Mouse (Mus musculus): ENCODE measurements around the gene Kcnc2.
"Not testable (repeated sequence)": the region's sequence is repeated elsewhere in the genome, so short reads cannot be mapped to it uniquely, and the experiment has no call there.

Kcnc2 gene

DNA sequence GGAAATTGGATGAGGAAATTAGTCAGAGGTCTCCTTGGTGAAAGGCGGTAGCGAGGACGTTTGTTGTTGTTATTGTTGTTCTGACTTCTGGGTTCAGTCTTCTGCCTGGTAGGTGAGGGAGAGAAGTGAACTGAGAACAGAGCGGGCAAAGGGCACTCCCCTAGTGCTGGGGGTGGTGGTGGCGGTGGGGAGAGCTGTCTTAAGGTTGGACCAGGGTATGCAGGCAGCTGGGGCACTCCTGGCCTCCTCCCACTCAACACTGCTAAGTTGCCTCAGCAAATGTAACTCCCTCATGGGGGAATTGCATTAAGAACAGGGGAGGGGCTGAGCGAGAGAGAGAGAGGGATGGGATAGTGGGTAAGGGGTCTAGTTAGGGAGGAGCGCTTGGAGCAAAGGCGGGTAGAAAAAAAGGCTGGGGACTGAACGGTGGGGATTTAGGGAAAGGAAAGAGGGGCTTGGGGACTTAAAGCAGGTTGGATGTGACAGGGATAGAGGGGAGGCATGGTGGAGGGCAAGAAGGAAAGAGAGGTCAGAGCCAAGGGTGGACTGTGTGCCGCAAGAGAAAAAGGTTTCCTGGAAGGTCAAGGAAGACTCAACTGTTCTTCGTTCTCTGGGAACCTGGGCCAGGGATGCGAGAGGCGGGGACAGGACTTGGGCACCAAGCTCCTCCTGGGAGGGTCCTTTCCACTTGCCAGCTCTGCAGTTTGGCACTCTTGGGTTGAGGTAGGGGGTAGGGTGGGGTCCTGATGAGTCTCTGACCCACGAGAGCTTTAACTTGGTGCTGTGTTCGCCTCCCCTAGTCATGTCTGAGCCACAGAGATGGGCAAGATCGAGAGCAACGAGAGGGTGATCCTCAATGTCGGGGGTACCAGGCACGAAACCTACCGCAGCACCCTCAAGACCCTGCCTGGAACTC, at the start of gene Kcnc2:
Gene Kcnc2 (plus strand): TSS at position 235 of the 916 bp plus-strand sequence.
- no peak for DNase-seq (ENCODE audit: low spot score)

DNA sequence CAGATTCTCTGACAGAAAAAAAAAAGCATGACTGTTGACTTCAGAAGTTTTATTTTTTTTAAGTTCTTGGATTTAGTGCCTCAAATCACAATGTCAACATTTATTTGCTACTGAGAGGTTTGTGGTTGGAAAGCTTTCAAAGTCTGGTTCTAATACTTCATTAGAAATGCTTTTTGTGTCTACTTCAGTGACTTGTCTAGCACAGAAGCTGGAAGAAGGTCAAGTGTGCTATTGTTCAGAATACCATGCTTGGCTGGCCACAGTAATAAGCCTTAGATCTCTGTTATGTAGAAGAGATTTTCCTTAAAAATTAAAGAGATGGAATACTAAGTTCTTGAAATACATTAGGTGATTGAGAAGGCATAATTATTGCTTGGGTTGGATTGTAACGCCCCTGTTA, 43.8 kb upstream of the Kcnc2 start:
- DNase-seq (ENCODE audit: low spot score): no peak

DNA sequence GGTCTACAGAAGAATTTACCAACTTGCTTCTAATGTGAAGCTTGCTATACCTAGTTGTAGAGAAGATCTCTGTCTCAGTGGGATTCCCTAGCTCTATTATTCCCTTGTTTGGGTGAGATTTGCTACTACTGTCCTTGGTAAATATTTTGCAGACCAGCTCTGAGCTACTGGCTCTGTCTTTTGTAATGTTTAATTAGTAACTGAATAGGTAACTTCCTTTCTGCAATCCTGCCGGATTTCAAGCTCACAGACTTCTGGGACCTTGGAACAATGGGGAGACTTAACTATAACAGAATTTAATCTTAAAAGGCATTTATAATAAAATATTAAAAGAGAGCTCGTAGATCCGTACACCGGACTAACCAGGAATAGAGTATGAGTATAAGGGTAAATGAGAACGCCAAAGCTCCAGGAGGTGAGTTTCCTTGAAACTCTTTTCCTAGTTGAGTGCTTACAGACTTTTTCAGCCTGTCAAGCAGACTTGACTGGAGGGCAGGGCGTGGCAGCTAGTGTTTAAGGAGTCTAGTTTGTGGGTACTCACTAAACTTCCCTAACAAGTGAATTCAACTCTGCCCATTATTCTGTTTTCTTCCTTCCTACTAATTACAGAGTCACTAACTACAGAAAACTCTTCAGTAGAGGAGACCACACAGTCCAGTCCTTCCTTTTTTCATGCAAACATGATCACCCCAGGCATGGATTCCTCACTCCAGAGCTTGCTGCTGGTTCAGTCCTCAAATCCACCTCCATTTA, 41.7 kb upstream of the Kcnc2 start:
- not testable (repeated sequence) for DNase-seq (ENCODE audit: low spot score)

DNA sequence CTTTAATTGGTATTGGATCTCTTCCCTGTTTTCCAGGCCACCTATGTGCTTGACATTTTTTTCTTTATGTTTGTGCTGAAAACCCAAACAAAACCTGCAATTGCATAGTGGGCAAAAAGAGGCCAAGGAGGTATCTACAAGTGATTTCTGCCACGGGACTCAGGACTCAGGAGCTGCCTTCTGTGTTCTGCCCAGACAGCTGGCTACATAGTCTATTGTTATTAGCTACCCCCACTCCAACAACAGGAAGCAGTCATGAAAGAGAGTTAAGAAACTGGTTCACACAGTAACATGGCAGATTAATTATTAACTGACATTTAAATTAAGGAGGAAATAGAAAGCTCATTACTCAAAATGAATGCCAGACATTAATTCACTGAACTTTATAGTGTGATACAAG, 38.2 kb upstream of the Kcnc2 start:
- DNase-seq (ENCODE audit: low spot score): not testable (repeated sequence)

DNA sequence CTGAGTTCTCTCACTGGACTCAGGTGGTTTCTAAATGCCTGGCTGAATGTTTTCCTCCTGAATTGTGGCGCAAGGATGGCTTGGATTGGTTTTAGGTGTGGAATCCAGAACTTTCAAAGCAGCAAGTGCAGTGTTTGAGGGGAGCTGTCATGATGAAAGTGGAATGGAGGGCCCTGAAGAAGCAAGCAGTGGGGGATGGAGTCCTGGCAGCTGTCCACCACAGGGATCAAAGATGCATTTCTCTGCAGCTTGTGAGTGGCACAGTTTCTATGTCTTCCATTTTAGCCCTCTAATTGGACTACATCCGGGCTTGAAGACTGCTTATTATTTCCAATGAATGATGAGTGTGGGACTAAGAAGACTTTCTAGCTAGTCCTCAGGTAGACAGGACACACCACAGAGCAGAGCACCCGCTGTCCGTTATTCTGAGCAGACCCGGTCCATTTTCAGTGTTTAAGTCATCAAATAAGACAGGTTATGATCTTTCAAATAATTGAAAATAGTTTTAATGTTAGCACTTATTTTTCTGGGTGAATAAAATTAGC, 35.5 kb upstream of the Kcnc2 start:
- DNase-seq (ENCODE audit: low spot score): not testable (repeated sequence)

DNA sequence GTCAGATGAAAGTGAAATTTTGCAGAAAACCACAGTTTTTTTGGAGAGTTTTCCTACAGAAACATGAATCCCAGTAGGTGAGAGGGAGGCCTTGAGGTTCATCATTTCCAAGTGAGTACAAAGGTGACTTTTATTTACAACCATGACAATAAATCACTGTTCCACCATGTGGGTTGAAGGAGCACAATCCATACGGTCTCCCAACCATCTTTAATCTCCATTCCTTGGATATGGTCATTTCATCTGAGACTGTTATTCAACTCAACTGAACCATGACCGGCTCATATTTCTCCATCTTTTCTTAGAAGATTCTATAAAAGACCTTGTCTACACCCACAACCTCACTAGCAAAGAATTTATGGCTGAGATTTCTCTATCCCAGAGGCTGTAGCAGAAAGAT, 22.6 kb upstream of the Kcnc2 start:
- no peak for DNase-seq (ENCODE audit: low spot score)

DNA sequence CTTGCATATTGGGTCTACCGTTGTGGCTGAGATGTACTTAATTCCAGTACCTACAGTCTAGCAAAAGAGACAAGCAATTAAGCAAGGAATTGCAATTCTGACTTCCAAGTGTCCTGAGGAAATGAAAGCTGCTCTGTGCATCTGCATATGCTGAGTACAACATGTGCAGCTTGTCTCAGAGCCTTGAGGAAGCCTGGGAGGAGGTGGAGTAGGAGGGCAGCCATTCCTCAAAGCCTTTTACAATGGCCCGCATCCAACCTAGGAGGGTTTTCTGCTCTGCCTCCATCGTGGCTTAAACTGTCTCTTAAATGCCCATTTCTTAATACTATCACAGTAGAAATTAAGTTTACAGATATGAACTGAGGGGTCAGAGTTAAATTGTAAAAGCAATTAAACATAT, 7.5 kb upstream of the Kcnc2 start:
- no peak for DNase-seq (ENCODE audit: low spot score)

DNA sequence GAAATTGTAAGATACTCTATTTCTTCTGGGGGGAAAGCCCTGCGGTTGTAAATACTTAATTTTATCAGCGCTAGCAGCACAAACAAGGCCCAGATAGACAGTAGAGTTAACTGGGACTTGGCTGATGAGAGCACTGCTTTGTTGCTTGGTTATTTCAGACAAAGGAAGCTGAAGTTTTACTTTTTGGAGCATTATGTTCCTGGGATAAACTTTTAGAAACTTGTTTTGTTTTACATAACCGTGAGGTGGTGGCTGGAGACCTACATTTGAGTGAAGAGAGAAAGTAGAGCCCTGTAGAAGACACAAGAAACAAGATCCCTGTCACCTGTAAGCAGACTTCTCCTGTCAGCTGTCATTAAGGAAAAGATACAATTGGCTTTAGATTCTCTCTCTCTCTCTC, 1.4 kb upstream of the Kcnc2 start:
- DNase-seq (ENCODE audit: low spot score): no peak

DNA sequence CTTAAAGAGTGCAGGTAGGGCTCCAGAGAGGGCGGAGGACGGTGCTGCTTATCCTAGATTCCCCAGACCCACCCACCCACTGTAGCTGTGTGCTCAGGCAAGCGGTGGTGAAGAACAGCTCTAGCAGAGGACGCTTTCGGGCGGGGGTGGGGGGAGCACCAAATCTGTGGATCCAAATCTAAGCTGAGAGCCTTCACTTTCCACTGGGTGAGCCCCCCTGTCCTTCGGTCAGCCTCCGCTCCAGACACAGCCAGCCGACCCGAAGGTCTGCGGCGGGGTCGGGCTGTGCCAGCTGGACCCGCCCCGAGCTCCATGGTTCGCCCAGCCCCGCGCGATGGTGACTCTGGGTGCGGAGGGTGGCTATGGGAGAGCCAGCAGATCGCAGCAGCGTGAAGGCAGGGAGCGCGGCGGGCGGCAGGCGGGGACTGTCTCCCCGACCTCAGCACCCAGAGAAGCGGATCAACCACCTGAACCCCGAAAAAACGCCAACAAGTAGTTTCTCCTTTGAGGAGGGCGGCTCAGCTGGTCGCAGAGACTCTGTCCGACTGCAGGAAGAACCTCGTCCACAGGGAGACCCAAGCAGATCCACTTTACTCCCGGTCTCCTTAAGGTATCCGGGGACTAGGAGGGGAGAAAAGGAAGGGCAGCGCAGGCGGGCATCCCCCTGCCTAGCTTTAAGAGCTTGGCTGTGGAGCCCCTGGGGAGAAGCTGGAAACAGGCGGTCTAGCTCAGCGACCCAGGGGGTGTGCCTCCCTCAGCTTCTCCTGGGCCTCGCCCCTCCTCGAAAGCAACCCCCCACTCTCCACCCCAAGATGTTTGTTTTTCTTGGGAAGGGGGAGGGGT, 761 bp upstream of the Kcnc2 start:
- no peak for DNase-seq (ENCODE audit: low spot score)

DNA sequence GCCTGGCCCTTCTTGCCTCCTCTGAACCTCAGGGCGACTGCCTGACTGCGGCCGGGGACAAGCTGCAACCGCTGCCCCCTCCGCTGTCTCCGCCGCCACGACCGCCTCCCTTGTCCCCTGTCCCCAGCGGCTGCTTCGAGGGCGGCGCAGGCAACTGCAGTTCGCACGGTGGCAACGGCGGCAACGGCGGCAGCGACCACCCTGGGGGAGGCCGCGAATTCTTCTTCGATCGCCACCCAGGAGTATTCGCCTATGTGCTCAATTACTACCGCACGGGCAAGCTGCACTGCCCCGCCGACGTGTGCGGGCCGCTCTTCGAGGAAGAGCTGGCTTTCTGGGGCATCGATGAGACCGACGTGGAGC, 863 bp downstream of the Kcnc2 start:
- DNase-seq (ENCODE audit: low spot score): no peak

DNA sequence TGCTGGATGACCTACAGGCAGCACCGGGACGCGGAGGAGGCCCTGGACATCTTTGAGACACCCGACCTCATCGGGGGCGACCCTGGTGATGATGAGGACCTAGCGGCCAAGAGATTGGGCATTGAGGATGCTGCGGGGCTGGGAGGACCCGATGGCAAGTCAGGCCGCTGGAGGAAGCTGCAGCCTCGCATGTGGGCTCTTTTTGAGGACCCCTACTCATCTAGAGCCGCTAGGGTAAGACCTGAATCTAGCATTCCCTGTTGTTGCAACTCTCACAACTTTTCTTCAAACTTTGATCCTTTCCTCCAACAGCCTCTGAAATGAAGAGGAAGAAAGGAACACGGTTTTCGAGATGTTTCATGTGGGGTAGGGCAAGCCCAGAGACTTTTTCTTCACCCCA, 1.2 kb downstream of the Kcnc2 start:
- DNase-seq (ENCODE audit: low spot score): no peak

DNA sequence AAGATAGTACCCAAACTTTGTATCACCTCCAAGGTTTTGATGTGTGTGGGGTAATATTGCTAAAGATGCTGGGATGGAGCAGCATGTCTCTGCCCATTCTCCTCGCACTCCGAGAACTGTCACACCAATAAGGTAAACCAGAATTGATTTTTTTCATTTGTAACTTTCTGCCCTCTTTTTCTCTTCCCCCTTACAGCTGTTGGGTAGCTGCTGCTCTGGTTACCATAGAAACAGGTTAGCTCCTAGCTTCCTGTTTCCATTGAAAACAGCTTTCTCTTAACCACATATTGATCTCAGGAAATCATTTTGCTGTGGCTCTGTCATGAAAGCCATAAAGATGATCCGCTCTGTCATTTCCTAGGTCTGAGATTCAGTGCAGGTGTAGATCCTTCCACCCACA, 7.1 kb downstream of the Kcnc2 start:
- DNase-seq (ENCODE audit: low spot score): no peak

DNA sequence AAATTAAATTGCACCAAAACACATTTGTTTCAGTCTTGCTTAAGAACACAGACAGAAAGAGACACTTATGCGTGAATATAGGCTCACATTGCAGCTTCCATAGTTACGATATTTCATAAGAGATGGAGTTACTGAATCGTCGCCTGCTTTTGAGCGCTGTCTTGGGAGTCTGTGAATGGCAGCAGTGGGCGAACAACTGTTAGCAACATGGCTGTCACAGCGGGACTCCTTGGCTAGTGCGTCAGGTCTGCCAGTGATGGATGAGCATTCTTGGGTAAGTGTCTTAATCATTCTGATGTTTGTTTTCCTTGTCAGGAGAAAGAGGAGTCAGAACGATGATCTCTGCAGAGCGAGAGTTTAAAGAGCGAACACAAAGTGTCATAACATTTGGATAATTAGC, 44.2 kb downstream of the Kcnc2 start:
- DNase-seq (ENCODE audit: low spot score): no peak

DNA sequence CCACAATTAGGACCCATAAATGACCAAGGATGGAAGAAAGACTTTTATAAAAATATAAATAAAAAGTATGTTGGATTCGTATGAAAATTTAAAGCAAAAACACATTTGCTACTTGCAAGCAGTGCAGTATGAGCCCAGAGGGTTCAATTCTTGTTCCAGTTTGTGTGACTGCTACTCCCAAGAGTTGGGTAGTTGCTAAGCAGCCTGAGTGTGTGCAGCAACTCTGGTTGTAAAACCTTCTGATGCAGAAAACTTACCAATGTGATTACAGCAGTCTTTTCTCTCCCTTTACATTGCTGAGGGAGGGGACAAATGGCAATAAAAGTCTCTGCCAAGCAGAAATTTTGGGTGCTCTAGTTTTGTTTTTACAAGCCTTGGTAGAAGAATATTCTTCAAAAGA, 46.9 kb downstream of the Kcnc2 start:
- DNase-seq (ENCODE audit: low spot score): no peak

DNA sequence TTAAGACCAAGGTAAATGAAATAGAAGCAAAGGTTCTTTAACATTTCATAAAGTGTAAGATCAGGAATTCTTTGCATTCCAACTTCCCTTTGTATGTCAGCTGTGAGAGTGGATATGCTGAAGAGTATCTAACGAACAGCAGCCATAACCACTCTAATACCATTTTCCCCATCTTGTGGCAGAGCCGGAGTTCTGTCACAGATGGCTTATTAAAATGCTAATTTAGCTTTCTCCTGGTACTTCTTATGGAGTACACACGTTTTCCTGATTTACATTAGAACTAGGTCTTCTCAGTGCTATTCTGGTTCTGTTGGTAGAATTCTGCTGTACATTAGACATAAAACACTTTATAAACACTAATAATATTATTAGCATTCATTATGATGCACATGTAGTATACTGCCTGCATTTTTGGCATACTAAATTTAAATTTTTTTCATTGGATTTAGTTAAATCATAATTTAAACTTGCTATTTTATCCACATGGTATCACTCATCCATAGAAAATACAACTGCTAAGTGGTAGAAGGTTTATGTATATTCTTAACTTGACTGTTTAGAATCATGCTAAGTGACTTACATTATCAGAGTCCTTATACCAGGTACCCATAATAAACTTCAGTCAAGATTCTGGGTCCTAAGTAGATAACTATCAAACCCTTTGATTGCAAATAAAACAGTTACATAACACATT, 86.9 kb downstream of the Kcnc2 start:
- no peak for DNase-seq (ENCODE audit: low spot score)

DNA sequence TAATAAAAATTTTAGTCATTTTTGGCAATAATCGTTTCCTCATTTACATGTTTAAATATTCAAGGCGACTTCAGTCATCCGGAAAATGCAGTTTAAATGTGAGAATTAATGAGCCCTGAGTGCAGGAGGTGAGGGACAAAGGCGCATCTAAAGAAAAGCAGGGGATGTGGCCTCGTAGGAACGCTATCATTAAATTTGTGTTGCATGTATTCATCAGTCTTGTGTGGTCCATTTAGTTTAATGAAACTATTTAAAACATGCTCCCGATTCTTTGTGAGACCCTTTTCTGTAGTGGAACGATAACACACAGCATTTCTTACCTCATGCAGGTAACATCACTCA, 87.4 kb downstream of the Kcnc2 start:
- no peak for DNase-seq (ENCODE audit: low spot score)

DNA sequence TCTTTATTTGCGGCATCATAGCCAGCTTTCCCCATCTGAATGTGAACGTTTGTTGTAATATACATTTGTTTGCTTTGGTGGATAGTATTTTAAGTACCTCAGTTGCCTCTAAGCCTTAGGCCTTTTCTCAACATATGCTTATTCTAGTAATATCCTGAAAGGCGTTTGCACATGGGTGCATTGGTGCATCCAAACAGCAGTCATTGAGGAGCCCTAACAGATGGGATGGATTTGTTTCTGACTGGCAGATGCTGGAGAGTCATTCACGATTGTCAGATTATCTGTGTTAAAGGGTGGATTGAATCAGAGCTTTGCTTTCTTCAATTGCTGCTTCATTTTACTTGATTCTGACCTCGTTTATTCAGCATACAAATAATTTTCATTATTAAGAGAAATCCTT, 89.8 kb downstream of the Kcnc2 start:
- DNase-seq (ENCODE audit: low spot score): no peak

DNA sequence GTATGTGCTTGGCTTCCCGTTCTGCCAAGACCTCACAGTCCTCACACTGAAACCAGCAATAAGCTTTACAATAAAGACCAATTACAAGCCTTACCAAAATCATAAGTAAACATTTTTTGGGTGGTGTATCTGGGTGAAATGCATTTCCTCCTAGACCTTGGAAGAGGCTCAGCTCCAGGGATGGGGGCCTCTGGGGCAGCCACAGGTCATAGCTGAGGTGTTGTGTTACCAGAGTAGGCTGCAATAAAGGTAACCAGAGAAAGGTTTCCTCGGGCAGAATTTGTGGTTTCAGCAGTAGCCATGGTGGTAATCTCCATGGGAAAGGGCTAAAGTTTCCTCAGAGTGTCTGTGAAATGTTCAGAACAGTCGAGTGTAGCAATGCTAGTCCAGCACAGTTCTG, 97.4 kb downstream of the Kcnc2 start:
- DNase-seq (ENCODE audit: low spot score): no peak

DNA sequence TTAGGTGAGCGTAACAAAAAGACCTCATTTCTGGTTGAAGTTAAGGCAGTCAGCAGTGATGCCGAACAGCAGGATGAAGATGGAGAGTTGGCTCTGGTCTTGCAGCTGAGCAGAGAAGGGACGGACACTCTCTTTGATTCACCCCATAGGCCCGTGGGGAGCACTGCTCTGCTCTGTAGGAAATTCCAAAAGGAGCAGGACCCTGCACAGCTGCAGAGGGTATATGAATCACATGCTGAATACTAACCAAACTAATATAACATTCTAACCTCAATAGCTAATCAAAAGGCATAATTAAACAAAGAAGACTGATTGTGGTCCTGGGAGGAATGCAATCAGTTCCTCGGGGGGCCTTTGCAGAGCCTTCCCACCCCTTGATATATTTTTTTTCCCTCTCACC, 106.2 kb downstream of the Kcnc2 start:
- DNase-seq (ENCODE audit: low spot score): no peak

DNA sequence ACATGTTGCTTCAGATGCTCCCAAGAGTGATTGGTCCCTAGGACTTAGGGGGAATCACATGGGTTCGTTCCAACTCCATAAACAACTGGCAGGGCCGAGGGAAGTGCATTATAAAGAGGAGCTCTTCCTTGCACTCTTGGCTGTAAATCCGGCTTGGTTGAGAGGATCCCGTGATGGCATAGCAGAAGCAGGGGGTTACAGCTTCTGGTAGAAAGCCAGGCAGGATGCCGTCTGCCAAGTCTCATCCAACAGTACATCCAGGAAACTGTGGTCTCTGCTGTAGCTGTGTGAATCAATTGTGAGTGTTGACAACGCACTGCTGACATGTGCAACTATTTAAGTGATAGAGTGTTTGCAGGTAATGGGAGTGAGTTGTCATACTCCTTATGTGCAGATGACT, 107.5 kb downstream of the Kcnc2 start:
- DNase-seq (ENCODE audit: low spot score): no peak

DNA sequence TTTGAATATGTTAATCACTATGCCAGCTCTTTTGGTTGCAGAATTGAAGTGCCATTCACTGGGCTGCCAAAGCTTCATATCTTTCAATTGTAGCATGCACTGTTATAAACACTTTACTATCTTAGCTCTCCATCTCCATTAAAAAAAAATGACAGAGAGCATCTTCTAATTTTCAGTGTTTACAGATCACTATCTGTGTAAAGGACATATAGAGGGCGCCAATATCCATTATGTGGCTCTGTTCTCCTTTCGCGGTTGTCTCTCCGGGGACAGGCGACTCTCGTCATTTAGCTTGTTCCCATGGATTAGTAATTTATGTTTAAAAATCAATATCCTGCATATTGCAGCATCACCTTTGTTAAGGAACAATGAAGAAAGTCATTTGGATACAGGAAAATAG, 109.7 kb downstream of the Kcnc2 start:
- DNase-seq (ENCODE audit: low spot score): no peak

Measured in urinary bladder, postnatal 14 days (tissue).